Mouse (Mus musculus) ES-Bruce4 (cell line): ENCODE results near the gene Polg.

Source experiments
- CTCF ChIP-seq: IDR thresholded peaks from one replicate; pipeline ENCODE4 v1.8.1; 2011; ENCODE audit warnings: low read depth, low read length
- POLR2A ChIP-seq: IDR thresholded peaks from one replicate; pipeline ENCODE4 v1.8.1; 2011; ENCODE audit warnings: low read length; ENCODE audit not compliant: insufficient read depth

DNA sequence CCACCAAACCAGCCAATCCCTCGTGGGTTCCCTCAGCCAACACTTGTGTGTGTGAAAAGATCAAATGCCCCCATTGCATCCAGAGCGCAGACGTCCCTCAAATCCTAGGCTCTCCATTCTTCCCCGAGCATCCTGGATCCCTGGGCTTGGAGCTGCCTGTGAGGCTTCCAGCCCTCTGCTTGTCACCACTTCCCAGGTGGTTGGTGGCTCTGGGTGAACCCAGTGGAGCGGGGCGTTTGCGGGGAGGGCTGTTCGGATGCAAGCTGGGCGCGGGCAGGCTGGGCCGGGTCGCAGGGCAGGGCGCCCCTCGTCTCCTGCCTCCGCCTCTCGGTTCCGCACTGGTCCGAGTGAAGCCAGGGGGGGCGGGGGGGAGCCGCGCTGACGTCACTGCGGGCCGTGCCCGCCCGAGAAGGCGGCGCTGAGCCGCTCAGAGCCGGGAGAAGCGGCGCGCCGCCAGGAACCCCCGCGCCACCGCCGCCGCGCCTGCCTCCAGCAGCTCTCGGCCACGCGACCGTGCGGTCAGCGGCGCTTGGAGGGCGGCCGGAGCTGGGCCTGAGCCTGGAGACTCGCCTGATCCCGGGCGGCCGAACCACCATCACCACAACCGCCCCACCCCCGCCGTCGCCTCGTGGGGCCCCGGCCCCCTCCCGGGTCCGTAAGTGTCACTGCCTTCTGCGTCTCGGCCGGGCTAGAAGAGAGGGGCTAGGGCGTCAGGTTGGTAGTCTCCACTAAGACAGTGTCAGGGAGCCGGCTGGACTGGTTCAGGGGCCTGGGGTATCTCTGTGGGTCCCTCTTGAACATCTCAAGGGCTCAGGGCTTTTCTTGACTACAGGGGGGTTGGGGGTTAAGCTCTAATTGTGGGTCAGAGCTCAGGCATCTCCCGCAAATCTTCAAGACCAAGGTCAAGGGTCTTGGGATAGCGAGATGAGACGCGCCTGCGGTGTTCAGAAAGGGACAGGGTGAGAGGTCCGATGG lies 33.7 kb upstream of the Polg start:
- no peak for TF ChIP-seq CTCF
- TF ChIP-seq POLR2A = no peak
